Mouse (Mus musculus) left cerebral cortex, adult 11 months (tissue): ENCODE measurements around the gene Isx.

ENCODE experiments used
- DNase-seq: peaks from one replicate; pipeline ENCODE4 v3.0.0; 2022; ENCODE audit warnings: low spot score

The Isx gene

GRCm38 (mm10) chr8:74901765-74902164, 28.8 kb downstream of the Isx start:
- no peak for DNase-seq

DNA sequence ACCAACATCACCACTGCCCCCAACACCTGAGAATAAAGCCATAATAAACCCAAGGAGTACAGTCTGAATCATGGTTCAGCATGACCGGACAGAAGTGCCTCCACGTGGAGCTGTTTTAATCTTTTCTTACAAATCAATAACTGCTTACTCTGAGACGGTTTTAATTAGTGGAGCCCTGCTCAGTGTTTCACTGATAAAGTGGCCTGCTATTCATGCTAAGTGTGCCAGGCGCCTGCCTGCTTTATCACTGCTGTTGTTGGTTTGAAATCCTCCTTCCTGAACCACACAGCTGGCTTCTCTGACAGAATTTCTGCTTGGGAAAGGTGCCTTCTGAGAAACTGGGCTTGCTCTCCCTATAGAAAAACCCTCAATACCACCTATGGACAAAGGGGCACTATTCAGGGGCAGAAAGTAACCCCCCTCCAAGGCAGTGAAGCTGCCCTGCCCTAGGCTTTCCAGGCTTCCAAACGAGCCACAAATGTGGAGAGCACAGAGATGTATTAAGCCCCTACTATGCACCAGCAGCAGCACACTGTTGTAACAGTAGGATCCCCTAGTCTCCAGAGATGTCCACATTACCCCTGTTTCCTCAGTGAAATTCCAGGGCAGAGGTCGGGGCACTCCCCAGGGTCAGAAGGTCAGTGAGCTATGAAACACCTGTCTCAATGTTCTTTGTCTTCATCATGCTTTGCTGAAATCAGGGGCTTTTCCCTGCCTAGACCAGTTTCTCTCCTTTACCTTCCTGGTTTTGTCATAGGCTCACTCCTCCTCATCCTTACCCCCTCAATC, 30.3 kb downstream of the Isx start:
- DNase-seq, result no peak

DNA sequence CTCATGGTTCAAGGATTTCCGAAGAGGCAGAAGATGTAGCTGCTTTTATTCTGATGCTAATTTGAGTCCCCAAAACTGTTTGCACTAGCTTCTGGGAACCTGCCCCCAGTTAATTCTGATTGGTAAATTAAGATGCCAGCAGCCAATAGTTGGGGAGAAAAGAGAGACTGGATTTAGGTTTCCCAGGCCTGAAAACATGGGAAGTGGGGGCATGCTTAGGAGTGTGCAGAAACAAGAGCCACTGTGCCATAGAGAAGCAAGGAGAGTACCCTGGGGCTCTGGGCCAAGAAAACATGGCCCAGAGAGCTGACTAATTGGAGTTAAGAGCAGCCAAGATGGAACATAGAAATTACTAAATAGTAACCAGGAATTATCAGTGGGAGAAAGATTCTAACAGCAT, 33.4 kb downstream of the Isx start:
- DNase-seq, result no peak

DNA sequence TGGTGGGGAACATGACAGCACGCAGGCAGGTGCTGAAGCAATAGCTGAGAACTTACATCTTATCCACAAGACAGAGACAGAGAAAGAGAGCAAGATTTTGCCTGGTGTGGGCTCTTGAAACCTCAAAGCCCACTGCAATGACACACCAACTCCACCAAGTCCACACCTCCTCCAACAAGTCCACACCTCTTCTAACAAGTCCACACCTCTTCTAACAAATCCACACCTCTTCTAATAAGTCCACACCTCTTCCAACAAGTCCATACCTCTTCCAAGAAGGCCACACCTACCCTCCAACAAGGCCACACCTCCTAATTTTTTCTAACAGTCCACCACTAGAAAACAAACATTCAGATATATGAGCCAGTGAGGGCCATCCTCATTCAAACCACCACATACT, 37.7 kb downstream of the Isx start:
- DNase-seq, result no peak

GRCm38 (mm10) chr8:74920691-74921421, 47.9 kb downstream of the Isx start:
- no peak for DNase-seq

- peak; percentile 31 for DNase-seq
Measured at GRCm38 (mm10) chr8:74921882-74922518, 49.0 kb downstream of the Isx start.

DNA sequence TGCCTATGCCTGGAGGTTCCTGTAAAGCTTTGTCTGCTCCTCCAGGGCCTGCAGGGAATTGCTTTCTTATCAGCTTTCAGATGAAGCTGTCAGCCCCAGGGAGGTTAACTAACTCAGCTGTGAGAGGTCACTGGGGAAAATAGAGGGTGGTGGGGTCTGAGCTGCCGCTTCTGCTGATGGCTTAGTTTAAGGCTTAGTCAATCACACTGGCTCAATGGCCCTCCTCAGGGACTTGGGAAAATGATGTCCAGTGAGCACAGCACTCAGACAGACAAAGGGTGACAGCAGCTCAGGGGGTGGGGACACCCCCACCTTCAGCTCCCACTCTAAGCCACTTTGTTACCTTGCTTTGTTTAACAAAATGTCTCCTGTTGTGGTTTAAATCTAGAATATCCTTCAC, 55.0 kb downstream of the Isx start:
- DNase-seq, result no peak

GRCm38 (mm10) chr8:74930731-74931130, 57.8 kb downstream of the Isx start:
- no peak for DNase-seq

- peak; percentile 36 for DNase-seq
Measured at GRCm38 (mm10) chr8:74935308-74935707, 62.3 kb downstream of the Isx start.

DNA sequence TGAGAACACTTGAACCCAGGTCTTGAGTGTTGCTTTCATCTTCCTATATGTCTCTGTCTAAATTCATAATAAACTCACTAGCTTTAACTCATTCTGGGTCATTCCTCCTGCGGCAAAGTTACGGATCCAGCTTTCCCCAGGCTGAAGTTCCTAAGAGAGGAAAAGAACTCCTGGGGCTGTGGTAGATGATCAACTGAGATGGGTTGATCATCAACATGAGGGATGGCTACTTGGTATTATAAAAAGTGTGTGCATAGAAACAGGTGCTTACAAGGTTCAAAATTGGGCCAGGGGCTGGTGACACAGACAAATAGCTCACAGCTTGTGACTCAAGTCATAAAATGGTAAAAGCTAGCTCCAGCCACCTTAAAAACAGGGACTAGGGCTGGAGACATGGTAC, 63.7 kb downstream of the Isx start:
- no peak for DNase-seq

DNA sequence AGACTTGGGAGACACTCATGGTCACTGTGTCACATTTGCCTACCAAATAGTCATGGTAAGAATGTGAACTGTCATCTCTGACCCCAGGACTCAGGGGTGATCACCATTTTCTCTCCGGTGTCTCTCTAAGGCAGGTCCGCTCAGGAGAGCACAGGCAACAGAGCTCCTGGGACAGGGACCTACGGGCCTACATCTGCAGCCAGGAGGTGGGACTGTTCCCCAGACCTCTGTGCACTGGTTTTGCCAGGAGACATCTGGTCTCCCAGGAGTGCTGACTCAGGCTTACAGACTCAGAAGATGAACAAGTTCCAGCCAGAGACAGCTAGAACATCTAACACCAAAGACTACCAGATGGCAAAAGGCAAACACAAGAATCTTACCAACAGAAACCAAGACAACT, 69.1 kb downstream of the Isx start:
- DNase-seq, result no peak
